Mouse (Mus musculus) retina, postnatal 7 days (tissue): Measurements from ENCODE around the gene Nr2e3.
"Not testable (repeated sequence)": the region's sequence is repeated elsewhere in the genome, so short reads cannot be mapped to it uniquely, and the experiment has no call there.

Experiments
- DNase-seq: peaks from one replicate; pipeline ENCODE4 v3.0.0-alpha.2; 2012; ENCODE audit warnings: low read depth, low spot score

Nr2e3 gene

DNA sequence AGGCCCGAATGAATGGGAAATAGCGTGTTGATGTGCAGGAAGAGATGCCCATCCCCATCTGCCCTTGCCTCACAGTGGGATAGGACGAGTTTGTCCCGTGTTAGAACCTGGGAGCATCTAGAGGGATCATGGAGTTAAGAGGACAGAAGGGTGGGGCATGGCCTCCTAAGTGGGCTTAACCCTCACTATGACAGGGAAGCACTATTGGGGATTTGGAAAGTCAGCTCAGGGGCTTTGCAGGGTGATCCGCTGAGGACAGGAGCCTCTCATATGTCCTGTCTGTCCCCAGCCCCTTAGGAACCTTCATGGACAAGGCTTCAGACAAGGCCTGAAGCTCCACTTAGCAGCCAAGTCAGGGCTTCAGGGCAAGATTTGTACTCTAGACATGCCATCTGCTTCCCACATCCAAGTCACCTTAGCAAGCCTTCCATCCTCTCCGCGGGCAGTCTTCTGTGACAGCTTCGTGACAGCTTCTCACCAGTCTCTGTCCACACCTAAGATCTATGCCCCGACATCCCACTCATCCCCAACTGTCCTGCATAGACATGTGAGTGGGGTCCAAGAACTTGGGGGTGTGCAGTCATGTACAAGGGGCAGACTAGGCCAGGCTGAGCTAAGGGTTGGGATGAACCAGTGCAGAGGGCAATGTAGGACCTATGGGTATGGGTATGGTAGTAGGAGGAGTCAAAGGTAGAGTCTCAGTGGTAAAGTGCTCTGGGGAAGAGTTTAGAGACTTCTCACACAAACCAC, 9.3 kb downstream of the Nr2e3 start:
- DNase-seq = peak; percentile 67

- DNase-seq = no peak
These were observed 10.5 kb downstream of the Nr2e3 start for GRCm38 (mm10) chr9:59949981-59950380.

GRCm38 (mm10) chr9:59949511-59949910, 10.9 kb downstream of the Nr2e3 start:
- DNase-seq = no peak

- DNase-seq = no peak
These were observed 11.7 kb downstream of the Nr2e3 start for GRCm38 (mm10) chr9:59948691-59949250.

DNA sequence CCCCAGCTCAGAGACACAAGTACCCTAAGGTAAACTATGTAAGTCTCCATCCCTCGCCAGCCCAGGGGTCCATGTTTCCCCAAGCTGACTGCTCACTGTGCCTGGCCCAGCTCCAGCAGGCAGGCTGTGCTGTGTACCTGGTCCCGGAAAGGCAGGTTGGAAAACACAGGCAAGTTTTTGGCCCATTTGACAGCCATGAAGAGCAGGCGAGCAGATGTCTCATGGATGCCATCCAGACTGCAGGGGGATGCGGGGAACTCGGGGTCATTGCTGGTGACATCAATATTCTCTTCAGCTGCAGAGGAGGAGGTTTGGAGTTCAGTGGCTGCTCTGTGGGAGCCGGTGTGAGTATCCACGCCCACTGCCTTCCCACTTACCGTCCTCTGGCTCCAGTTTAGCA, 12.2 kb downstream of the Nr2e3 start:
- no peak for DNase-seq

GRCm38 (mm10) chr9:59947271-59947670, 13.2 kb downstream of the Nr2e3 start:
- DNase-seq = no peak

- DNase-seq = no peak
These were observed 15.2 kb downstream of the Nr2e3 start for GRCm38 (mm10) chr9:59945241-59945640.

- no peak for DNase-seq
These were observed 16.6 kb downstream of the Nr2e3 start for GRCm38 (mm10) chr9:59943826-59944225.

- no peak for DNase-seq
These were observed 17.9 kb downstream of the Nr2e3 start for GRCm38 (mm10) chr9:59942501-59943085.

DNA sequence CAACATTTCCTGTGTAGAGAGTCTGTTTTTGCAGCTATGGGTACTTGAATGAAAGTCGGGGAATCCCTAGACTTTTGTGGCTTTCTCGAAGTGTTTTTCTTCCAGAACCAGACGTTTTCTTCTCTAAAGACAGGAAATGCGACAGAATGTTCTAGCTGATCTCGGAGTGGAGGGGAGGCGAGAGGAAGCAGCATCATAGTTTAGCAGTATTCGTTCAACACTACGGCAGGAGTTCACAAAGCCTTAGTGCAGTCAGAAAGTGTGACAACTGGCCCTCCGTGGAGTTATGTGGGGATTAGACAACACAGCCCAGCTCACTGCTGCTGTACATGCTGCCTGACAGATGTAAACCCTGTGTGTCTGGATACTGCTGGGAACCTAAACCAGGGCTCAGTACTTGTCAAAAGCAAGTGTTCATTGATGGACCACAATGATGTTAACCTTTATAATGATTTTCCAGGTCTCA, 18.5 kb downstream of the Nr2e3 start:
- DNase-seq = no peak

DNA sequence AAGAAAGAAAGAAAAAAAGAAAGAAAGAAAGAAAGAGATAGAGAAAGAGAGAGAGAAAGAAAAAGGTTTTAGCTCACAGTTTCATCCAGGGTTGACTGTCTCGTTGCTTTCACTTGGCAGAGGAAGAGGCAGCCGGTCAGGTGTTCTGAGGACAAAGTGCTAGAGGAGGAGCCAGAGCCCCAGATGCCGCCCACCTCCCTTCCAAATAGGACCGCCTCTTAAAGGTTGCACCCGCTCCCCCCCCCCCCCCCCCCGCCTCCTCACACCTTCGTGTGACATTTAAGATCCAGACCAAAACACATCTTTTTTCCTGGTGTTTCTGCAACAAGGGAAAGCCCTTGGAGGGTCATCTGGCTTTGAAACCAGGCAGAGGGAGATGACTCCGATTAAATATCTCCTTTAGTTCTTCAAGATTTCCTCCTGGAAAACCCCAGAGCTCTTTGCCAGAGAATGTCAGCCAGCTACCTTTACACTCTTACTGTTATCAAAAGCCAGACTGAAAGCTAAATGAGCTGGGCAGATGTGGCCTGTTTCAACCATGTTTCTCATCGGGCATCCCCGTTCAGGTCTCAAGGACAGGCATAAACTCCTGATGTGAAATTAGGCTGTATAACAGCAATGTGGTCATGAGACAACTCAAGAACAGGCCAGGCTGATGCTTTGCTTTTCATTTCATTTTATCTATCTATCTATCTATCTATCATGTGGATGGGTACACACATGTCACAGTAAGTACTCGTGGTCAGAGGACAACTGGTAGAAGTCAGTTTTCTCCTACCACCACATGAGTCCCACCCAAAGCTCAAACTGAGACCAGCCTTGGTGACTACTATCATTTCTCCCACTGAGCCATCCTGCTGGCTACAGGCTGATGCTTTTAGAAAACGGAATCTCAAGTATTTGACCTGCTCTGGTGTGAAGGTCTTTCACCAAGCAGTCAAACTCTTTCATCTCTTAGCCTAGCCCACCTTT, 19.3 kb downstream of the Nr2e3 start:
- DNase-seq = no peak

DNA sequence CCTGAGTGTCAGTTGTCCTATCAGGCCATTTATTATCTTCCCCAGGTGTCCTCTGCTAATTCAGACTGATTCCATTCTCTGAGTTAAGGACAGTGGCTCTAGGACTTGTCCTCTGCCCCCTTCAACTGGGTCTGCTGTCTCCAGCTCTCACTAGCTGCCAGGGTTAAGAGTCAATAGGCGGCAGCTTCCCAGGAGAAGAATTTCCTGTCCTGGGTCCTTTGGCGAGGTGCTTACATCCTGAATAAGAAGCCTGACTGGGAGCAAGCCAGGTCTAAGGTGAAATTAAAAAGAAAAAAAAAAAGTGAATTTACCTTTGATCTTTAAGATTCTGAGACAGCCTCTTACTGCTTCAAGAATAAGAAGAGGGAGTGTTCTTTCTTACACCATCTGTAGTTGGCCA, 20.8 kb downstream of the Nr2e3 start:
- no peak for DNase-seq

DNA sequence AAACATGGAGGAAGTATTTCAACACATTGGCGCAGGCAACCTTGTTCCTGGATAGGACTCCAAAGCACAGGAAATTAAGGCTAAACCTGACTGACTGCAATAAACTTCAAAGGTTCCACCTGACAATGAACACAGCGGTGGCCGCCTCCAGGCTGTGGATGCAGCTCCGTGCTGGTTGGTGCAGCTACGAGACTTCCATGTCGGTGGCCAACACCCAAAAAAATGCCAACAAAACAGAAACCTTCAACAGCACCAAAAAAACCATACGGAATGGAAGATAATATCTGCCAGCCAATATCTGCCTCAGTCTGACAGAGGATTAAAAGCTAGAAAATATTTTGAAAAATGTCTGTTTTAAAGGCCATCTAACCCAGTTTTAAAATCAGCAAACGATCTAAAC, 21.9 kb downstream of the Nr2e3 start:
- no peak for DNase-seq

DNA sequence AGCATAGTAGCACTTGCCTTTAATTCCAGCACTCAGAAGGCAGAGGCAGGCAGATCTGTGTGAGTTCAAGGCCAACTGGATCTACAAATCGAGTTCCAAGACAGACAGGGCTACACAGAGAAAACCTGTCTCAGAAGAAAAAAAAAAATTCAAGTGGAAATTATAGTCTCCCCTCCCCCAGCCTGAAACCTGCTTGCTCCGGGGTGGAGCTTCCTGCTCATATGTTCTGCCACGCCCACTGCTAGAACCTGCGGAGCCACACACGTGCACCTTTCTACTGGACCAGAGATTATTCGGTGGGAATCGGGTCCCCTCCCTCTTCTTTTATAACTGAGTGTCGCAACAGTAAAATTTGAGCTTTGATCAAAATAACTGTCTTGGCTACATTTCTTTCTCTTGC, 24.6 kb downstream of the Nr2e3 start:
- not testable (repeated sequence) for DNase-seq

DNA sequence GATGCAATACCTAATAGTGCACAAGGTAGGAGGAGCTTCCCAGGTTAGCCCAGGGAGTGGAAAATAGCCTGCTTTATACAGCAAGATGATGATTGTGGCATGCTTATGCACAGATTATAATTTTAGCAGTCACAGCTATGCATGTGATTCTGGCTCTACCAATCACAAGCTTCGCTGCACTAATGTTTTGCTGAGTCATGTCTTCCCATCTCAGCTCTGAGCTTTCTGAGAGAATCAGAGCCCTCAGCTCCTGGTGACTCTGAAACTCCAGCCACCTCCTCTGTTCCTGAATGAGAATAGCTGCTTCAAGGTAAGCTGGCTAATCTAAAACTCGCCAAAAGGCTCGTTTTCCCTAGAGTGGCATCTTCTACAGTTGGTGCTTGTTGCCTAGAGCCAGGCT, 30.2 kb downstream of the Nr2e3 start:
- no peak for DNase-seq

DNA sequence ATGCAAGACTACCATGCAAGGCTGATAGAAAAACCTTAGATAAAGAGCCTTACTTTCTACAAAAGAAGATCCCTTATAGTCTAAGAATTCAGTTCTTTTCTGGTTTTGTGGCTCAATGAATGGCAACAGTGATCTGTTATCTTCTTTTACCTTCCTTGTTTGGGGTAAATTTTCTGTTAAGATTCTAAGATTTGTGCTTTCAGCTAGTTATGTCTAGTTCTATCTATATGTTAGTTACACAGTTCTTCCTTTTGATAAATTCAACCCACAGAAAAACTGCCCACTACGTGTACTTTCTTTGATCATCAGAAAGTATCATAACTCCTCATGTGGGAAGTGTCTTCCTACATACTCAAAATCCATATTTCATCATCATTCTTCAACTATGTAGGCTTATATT, 45.7 kb downstream of the Nr2e3 start:
- no peak for DNase-seq

- no peak for DNase-seq
These were observed 57.1 kb downstream of the Nr2e3 start for GRCm38 (mm10) chr9:59903382-59903781.
